Mouse (Mus musculus) erythroblast, embryonic 14.5 days (primary cell): ENCODE data around the gene Skap1.

Experiments
- GATA1 ChIP-seq: IDR thresholded peaks from 2 replicates; pipeline ENCODE4 v1.6.1; 2012; ENCODE audit warnings: low read length, inconsistent platforms, mixed read lengths
- TAL1 ChIP-seq: IDR thresholded peaks from 3 replicates; pipeline ENCODE4 v1.6.1; 2012; ENCODE audit warnings: low read length, inconsistent platforms, mixed read lengths

GRCm38 (mm10) chr11:96595890-96596289, 131.5 kb downstream of the Skap1 start:
- TF ChIP-seq GATA1 (no peak), TAL1 (no peak)
